Mouse (Mus musculus) megakaryocyte-erythroid progenitor cell, adult 5-6 weeks (primary cell): ENCODE measurements around the gene T2. TPM values are rescaled to one million over a fixed set of nuclear protein-coding genes. Genes with fewer than 3 reads are reported as not detected.
"Not testable (repeated sequence)": the region's sequence is repeated elsewhere in the genome, so short reads cannot be mapped to it uniquely, and the experiment has no call there.

Source experiments
- ATAC-seq: replicated peaks from 2 replicates; pipeline ENCODE4 v1.8.0; 2016; ENCODE audit warnings: mild to moderate bottlenecking, inconsistent platforms; ENCODE audit not compliant: severe bottlenecking, poor library complexity, low FRiP score, low TSS enrichment
- total RNA-seq, 2 experiments: library from RNA; stranded (forward) in 1 of 2; stranded (reverse) in 1 of 2; fragments of 200-1000, 215-1000 nt in 1 of 2; fragments of >200 nt in 1 of 2; fragmentation: Nextera tagmentation in 1 of 2; gene quantifications; 2 replicates each; pipeline ENCODE4 v1.2.3; 2014 to 2017

The T2 gene
- total RNA-seq, 2 experiments from 2014 or later, result not detected

DNA sequence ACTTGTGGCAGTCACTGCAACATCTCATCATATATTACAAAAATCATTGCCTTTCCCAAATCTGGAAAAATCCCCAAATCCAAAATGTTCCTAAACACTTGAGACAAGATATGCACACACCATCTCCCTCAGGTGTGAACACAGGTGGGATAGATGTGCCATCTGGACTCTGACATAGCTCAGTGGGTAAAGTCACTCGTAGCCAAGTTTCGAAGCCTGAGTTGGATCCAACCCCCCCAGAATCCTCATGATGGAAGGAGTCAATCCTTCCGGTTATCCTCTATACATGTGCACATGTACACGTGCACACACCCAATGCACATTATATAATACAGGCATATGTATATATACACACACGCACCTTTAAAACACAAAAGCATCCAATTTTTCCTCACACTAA lies 5.1 kb downstream of the T2 start:
- no peak for ATAC-seq

DNA sequence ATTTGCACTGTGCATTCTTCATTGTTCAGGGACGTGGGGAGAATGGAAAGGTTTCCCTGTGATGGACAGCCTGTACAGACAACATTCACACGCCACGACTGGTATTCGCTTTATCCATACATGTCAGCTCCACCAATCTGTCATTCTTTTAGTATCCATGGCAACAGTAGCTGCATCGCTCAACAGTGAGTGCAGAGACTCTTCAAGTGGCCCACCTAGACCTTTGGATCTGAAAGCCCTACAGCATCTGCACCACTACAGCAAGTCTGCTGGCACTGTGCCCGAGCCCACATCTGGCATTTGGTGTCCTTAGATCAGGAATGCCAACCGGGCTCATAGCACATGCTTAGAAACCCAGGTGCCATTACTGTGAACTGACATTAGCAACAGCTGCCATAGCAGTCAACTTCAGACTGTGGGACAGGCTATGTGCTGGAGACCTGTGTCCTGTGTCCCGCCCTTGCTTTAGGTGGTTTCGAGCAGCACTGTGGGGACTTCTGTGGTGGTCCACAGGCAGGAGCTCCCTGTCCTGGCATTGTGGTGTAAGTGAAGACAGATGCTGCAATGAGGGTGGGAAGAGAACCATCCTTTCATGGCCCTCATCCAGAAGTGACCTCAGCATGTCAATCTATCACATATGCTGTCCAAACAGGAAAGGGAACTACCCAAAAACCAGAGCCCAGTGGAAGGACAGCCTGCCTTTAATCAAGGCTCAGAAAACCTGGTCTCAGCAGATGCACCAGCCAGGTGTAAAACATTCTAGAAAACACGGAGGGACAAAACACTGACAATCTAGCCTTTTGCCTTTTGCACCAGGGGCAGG lies 5.7 kb downstream of the T2 start:
- no peak for ATAC-seq

DNA sequence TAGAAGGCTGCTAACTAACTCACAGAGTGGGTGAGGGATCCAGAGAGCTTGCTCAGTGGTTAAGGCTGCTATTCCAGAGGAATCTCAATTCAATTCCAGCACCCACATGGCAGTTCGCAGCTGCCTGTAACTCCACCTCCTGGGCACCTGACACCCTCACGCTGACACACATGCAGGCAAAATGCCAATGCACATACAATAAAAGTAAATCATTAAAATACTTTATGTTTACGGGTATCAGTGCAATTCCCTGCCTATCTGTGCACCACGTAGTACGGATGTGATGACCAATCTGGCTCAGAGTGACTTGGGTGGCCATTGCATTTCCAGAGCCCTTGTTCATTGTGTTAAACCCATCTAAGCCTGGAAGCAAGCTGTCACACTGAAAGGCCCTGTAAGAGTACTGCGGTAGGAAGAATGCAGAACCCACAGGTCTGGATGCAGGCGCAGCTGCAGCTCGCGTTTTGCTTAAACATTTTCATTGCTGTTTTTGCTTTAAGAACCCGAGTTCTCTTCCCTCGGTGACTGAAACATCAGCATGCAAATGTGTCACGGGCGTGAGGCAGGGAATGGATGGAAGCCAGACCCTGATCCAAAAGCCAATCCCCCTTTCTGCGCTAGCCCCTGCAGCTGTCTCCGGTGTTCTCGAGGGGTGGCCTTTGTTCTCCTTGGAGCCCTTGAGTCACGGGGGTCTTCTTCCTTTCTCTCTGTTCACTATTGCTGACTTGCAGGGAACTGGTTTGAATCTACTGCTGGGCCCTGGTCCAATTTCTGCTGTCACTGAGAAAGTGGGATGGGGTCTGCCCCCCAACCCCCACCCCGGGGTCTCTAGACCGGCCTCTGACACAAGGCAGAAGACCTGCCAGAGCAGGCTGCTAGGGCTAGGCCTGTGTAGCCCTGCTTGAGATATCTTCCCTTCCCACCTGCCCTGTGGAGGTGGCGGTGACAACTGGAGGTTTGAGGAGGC lies 12.0 kb downstream of the T2 start:
- ATAC-seq, result no peak

DNA sequence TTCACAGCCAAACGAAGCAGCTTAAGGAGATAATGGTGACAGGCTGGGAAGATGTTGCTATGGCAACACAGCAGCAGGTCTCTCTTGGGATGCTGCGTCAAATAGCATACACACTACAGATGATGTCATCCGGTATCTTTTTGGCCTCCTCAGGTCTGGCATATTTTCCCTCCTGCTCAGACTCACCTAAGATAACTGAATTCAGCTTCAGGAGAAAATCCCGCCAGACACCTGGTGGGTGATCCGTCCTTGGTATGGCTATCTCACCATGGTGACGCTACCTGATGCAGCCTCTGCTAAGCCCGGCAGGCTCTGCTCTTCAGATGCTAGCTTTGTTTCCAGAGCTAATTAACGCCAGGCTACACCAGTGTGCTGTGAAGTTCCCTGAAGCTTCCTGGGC lies 12.8 kb downstream of the T2 start:
- no peak for ATAC-seq

DNA sequence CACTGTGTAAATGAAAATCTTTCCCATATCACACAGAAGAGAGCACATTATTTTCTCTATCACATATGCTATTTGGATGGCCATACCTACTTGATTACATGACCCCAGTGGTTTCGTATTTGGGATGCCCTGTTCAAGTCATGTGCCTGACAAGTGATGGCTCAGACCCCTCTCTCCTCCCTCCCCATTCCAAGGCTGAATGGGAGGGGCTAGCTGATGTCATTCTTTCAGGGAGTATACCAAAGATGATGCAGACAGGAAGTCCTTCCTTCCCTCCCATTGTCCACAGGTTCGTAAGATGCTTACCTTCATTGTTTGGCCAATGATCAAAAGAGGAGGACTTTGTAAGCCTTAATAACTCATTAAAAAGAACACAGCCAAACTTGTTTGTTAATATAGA lies 13.4 kb downstream of the T2 start:
- ATAC-seq, result no peak

DNA sequence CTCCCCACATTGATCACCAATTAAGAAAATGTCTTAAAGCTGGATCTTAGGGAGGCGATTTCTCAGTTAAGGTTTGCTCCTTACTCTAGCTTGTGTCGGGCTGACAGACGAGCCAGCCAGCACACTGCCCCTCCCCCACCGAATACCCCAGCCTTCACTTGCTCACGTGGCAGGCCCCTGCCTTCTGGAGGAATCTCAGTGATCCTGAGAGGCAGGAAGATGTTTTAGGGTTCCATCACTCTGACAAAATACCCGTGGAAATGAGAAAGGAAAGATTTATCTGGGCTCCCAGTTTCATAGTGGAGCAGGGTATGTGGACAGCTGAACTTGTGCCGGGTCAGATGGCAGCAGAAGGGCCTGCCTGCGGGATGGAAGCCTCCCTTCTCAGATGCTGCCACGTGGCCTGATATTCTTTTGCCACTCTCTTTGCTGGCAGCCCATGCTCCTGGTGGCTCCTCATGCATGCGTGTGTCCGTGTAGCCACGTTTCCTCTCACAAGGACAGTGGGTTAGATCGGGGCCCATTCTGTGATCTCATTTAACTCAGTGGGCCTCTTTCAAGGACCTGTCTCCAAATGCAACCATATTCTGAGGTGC lies 14.9 kb downstream of the T2 start:
- ATAC-seq, result no peak

DNA sequence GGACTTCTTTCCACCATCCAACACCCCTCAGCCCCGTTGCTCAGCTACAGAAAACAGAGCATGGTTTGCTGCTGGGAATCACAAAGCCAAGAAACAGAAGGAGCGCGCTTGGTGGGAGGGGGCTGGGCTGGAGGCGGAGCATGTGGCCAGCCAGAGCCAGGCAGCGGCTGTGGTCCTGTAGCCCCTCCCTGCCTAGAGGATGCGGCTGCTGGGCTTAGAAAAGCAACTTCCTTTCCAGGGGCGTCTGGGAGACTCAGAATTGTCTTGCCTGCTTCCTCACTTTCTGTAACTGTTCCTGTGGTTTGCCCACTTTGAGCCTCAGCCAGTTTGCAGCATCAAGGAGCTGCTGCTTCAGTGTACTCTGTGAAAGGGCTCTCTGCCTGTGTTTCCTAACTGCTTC lies 16.0 kb downstream of the T2 start:
- peak; percentile 88 for ATAC-seq

DNA sequence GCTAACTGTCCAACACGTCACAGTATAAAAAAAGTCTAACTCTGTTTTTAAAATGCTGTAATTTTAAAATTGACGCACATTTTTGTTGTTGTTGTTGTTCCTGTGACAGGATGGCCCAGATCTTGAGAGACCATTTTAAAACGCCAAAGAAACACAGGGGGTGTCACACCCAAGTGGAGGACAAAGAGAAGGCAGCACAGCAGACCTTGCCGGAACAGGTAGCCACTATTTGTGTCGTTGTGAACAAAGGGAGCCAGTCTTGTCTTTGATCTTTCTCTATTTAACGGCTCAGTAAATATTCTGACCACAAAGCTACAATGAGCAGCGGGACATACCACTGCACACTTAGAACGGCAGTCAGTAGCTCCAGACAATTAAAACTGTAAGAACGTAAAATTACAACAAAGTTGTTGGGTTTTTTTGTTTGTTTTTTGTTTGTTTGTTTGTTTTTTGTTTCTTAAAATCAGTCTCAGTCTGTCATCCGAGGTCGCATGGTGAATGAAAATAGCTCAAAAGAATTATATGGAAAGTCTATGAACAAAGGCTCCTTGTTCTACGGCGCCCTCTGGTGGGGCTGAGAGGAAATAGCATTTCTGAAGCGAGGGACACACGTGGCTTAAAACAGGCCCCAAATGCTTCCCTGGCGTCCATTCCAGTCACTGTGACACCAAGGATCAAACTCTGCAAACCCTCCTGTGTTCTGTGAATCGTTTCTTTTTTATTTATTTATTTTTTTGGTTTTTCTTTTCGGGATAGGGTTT lies 16.7 kb downstream of the T2 start:
- peak; percentile 73 for ATAC-seq

DNA sequence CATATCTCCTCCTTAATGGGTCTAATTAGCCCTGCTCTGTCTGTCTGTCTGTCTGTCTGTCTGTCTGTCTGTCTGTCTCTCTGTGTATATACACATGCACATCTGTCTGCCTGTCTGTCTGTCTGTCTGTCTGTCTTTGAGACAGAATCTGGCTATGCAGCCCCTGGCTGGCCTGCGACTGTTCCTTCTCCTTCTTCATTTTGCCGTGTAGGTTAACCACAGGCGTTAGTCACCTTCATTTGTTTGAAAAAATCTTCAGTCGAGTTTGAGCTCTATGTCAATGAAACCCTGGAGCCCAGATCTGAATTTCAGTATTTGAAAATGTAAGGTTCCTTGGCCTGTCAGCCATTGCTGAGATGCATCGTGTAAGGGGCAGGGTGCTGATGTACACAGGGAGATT lies 21.5 kb downstream of the T2 start:
- ATAC-seq, result no peak

DNA sequence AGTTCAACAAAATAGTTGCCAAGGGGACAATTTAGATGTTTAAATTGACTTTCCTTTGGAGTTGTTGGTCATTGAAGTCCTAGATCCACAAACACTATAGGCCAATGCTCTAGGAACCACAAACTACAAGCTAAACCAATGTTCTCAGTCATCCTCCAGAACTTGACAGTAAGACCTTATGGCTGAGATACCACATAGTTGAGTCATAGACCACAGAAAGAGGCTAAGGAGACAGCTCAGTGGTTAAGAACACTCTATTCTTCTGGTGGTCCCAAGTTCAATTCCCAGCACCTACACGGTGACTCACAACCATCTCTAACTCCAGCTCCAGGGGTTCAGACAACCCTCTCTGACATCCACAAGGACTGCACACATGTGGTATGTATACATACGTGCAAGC lies 29.6 kb downstream of the T2 start:
- no peak for ATAC-seq

DNA sequence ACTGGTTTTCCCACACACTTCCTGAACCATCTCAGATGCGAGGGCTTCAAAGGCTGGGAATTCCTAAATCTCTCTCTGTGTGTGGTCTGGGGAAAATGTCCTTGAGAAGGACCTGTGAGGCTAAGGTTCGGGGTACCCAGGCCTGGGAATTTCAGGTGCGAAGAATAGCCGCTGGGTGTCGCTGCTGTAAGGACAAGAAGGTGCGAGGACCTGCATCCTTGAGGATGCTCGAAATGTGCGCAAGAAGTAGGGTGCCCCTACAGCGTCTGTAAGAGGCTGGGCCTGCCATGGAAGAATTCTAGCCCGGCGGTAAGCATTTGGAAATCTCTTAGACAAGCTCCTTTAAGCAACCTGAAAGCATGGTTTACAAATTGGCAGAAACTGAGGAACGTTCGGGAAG lies 32.7 kb downstream of the T2 start:
- ATAC-seq, result peak; percentile 78

DNA sequence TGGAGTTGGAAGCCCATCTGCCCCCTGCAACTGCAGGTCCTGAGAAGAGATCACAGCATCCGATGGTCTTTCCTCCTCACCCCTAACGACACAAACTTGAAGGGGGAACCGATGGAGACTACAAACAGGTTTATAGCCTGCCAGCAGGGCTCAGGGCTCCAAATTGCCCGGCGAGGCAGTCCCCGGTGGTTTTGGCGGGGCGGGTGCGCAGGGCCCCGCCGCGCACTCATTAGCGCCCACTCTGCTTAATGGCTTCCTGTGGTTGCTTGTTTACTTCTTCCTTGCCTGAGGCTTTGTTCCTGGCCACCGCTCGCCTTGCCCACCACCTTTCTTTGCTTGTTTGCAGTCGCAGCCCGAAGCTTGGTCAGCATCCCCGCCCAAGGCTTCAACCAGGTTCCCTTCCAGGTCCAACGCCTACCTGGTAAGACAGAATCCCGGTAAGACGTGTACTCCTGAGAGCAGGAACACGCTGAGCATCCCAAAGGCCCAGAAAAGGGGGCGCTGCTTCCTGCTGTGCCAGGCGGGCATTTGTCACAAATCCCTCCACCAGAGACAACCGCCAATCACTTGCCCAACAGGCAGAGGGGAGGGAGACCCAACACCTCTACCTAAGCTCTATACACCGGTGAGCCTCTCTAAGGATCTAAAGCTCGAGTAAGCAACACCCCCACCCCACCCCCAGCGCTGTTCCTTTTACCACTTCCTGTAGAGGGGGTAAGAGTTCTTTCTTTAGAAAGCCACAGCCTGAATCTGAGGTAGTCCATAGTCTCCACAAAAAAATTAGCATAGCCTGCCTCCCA lies 33.4 kb downstream of the T2 start:
- no peak for ATAC-seq

DNA sequence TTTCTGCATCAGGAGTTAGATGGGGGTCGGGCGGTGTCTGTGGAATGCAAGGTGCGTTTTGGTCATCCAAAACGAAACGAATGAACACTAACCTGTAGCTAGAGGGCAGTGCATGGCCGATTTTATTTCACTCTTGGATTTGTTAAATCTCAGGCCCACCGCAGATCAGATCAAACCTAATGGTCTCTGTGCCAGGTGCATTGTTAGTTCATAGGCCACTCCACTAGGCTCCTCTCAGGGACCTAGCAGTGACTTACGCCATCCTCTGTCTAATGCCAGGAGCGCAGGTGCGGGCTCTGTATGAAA lies 34.0 kb downstream of the T2 start:
- ATAC-seq, result no peak

DNA sequence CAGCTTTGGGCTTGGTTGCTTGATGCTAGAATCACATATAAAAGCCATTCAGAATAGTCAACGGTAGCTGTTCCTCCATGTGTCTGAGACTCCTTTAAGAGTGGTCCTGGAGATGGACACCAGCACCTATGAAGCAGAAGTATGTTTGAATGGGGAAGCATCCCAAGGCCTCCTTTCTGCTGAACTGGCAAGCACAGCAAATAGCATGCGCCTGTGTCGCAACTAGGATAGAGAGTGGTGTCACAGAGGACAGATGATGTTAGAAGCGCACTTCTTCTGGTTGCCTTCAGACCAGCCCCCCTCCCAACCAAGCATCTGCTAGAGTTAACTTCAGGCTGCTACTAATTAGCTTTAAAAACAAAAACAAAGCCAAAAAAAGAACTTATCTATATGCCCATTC lies 34.7 kb downstream of the T2 start:
- no peak for ATAC-seq

DNA sequence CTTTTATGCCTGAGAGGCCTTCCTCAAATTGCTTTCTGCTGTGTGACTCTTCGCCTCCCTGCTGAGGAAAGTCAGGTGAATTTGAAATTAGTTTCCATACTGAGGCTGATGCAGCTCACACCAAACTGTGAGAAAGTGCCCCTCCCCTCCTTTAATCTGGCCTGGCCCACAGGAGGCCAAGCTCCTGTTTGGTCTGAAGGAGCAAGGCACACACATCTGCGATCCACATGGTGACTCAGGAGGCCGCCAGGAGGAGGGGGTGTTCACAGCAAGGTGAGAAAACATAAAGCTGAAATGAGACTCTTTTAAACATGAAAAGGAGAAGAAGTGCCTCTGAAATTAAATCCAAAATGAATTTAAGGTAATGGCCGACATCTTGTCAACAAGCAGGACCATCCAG lies 40.6 kb downstream of the T2 start:
- no peak for ATAC-seq

DNA sequence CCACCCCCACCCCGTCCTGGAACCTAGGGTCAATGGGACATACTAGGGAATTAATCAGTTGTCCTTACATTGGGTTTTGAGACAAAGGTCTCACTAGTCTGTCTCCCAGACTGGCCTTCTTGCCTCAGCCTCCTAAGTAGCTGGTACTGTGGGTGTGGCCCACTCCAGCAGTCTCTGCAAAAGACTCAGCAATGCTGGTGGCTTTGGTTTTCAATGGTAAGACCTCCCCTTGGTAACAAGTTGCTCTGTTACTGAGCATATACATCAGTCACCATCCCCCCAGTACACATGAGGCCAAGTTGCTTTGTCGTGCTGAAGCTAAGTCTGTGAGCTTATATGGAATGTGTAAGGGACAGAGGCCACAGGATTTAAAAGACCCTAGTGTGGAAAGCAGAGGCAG lies 42.2 kb downstream of the T2 start:
- no peak for ATAC-seq

DNA sequence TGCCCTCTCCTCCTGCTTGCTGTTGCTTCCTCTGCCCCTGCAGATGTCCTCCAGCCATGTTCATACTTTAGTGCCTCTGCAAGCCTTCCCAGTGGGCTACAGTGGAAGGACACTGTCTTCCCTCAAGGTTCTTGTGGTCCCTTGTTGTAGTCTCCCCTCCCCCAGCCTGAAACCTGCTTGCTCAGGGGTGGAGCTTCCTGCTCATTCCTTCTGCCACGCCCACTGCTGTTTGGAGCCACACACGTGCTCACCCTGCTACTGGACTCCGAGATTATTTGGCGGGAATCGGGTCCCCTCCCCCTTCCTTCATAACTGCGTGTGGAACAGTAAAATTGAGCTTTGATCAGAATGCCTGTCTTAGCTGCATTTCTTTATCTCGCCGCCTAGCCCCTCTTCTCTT lies 48.1 kb downstream of the T2 start:
- ATAC-seq, result not testable (repeated sequence)

DNA sequence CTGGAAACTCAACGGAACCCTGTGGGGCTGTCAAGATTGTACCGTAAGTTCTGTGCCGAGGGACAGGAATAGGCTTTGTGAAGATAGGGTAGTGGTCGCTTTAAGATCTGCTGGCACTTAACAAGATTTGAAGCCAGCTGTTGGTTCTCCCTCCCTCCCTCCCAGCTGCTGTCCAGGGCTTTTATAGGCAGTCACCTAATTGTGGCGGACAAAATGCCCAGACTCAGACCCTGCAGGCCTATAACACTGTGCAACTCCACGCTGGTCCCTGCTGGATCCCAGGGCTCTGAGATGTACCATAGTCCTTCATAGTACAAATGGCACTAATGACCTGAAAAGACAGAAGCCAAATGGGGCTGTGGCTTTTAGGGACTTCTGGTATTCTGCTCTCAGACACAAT lies 50.5 kb downstream of the T2 start:
- ATAC-seq, result no peak

DNA sequence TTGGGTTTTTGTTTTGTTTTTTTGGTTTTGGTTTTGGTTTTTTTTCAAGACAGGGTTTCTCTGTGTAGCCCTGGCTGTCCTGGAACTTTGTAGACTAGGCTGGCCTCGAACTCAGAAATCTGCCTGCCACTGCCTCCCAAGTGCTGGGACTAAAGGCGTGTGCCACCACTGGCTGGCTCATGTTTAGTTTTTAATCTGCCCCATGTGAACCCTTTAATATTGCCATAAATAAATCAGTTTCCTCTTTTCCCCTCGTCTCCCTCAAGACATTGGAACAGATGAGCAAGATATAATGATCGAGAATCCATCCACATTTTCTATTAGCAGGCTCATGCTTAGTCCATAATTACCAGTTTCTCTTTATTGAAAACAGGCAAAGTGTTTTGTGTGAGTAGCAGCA lies 52.2 kb downstream of the T2 start:
- ATAC-seq, result not testable (repeated sequence)
